Mouse (Mus musculus) neural tube, embryonic 13.5 days (tissue): ENCODE measurements around the gene Ttll1. TPM values are rescaled to one million over a fixed set of nuclear protein-coding genes. Genes with fewer than 3 reads are reported as not detected.

Experiments
- ATAC-seq: fragments of 200-750 bp; cut with Nextera tagmentation; 2 replicates; pipeline ENCODE4 v1.8.0; 2017; ENCODE audit warnings: low read depth, mild to moderate bottlenecking, moderate TSS enrichment, moderate library complexity
- H3K27ac ChIP-seq: fragments of 300-500 bp; sonication (generic); replicated peaks from 2 replicates; pipeline ENCODE4 v1.5.1; 2015; ENCODE audit warnings: moderate library complexity, mild to moderate bottlenecking, inconsistent platforms
- H3K27me3 ChIP-seq: fragments of 300-500 bp; sonication (generic); 2 replicates; pipeline ENCODE4 v1.6.1; 2015; ENCODE audit warnings: mild to moderate bottlenecking, inconsistent platforms
- H3K36me3 ChIP-seq: fragments of 300-500 bp; sonication (generic); 2 replicates; pipeline ENCODE4 v1.6.1; 2015; ENCODE audit warnings: mild to moderate bottlenecking, inconsistent platforms
- H3K4me1 ChIP-seq: fragments of 300-500 bp; sonication (generic); replicated peaks from 2 replicates; pipeline ENCODE4 v1.6.1; 2015; ENCODE audit warnings: inconsistent platforms
- H3K4me2 ChIP-seq: fragments of 300-500 bp; sonication (generic); 2 replicates; pipeline ENCODE4 v1.6.1; 2015; ENCODE audit warnings: inconsistent platforms, mild to moderate bottlenecking, moderate library complexity
- H3K4me3 ChIP-seq: fragments of 300-500 bp; sonication (generic); 2 replicates; pipeline ENCODE4 v1.5.1; 2015; ENCODE audit warnings: mild to moderate bottlenecking, inconsistent platforms
- H3K9ac ChIP-seq: fragments of 300-500 bp; sonication (generic); 2 replicates; pipeline ENCODE4 v1.6.1; 2015; ENCODE audit warnings: moderate library complexity, mild to moderate bottlenecking, inconsistent platforms
- H3K9me3 ChIP-seq: fragments of 300-500 bp; sonication (generic); 2 replicates; pipeline ENCODE4 v1.6.1; 2016; ENCODE audit warnings: inconsistent platforms
- WGBS: fragments of 180-500 bp; shearing (Covaris S2); methylation state at CpG from one replicate; pipeline ENCODE4 v1.1.7; 2015; 5-methylcytosine and 5-hydroxymethylcytosine counted together
- polyA plus RNA-seq: library from polyadenylated mRNA; unstranded; fragments of >200 nt; fragmentation: Nextera tagmentation; extraction: Ambion mirVana; gene quantifications from 2 replicates; pipeline ENCODE4 v1.2.1, GENCODE M21; 2015

Ttll1 gene
- polyA plus RNA-seq, 1 experiment from 2014 or later: 107 TPM

GRCm38 (mm10) chr15:83474466-83474836, 36.2 kb downstream of the Ttll1 start:
- Histone ChIP-seq H3K9ac (no peak overlapping the region), H3K9me3 (no peaks in the 10 kb centered on the region), H3K27ac (no peak overlapping the region), H3K4me2 (no peak overlapping the region), H3K27me3 (no peaks in the 10 kb centered on the region), H3K4me1 (peaks cover 8% of the 10 kb centered on the region), H3K36me3 (no peaks in the 10 kb centered on the region), H3K4me3 (no peak overlapping the region)
- WGBS: 43% methylated on average over 5 of the region's 5 CpGs
- ATAC-seq: no peak

DNA sequence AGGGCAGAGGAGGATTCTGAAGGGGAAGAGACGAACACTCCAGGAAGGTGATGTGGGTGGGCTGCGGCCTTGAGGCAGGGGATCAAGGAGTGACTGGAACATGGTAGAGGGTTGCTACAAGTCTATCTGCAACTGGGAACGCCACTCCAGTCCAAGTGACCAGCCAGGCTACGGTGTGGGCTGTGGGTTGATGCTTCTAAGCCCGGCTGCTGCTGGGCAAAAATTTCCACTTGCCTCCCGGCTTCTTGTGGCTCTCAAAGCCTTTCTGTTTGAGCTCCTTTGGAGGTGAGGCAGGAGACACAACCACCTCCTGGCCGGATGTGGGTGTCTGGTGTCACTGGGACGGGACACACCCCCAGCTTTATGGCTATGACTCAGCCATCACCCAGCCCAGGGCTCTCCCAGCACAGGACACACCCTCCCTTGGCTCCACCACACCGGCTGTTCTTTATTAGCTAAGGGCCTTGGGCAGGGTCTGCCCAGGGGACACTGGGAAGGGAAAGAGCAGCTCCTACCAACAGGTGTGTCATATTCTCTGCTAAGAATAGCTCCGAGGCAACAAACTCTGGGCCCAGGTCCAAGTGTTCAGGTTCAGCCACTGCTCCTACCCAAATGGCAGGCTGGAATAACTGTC, 36.7 kb downstream of the Ttll1 start:
- peaks cover 8% of the 10 kb centered on the region for H3K4me1 ChIP-seq
- WGBS: 54% methylated on average over 10 of the region's 10 CpGs

DNA sequence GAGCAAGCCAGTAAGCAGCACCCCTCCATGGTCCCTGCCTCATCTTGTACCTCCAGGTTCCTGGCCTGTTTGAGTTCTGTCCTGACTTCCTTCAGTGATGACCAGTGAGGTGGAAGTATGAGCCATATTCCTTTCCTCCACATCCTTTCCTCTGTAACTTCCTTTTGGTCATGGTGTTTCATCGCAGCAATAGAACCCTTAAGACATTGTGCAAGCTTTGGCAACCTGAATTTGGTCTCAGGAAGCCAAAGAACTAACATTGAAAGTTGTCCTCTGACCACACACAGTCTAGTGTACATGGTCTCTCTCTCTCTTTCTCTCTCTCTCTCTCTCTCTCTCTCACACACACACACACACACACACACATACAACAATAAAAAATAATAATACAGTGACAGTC, 37.4 kb downstream of the Ttll1 start:
- Histone ChIP-seq H3K27ac (no peak overlapping the region), H3K4me2 (no peak overlapping the region), H3K27me3 (no peaks in the 10 kb centered on the region), H3K9ac (no peak overlapping the region), H3K4me1 (peaks cover 8% of the 10 kb centered on the region), H3K9me3 (no peaks in the 10 kb centered on the region), H3K4me3 (no peak overlapping the region), H3K36me3 (no peaks in the 10 kb centered on the region)
- no peak for ATAC-seq
- WGBS: 89% methylated on average over 1 of the region's 1 CpGs

More for the DNA sequence above, 36.7 kb downstream of the Ttll1 start:
- Histone ChIP-seq H3K4me2 (no peak overlapping the region), H3K9ac (no peak overlapping the region), H3K27me3 (no peaks in the 10 kb centered on the region), H3K4me3 (no peak overlapping the region), H3K27ac (no peak overlapping the region), H3K36me3 (no peaks in the 10 kb centered on the region), H3K9me3 (no peaks in the 10 kb centered on the region)
- no peak for ATAC-seq

DNA sequence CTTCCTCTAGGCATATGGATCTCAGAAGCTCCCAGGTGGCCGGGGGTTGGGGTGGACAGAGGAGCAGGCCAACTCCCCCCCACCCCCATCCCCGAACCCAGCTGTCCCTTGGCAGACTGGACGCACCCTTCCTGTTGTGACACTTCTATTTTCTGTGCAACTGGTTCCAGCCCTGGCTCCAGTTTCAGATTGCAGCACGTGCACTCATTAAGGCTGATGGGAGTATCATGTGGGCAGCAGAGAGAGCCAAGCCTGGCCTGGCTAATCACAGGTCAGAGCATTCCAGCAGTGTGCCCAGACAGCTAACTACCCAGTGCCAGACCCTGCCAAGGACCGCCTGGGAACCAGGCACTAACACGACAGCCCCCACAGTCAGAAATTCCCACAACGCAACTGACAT, 39.2 kb downstream of the Ttll1 start:
- H3K9me3 ChIP-seq: no peaks in the 10 kb centered on the region
- 82% methylated on average over 7 of the region's 7 CpGs for WGBS
- no peak overlapping the region for H3K4me3 ChIP-seq
- H3K36me3 ChIP-seq: no peaks in the 10 kb centered on the region
- ATAC-seq: no peak
- H3K27me3 ChIP-seq: no peaks in the 10 kb centered on the region
- no peak overlapping the region for H3K4me2 ChIP-seq
- no peak overlapping the region for H3K27ac ChIP-seq
- H3K9ac ChIP-seq: no peak overlapping the region
- H3K4me1 ChIP-seq: peaks cover 8% of the 10 kb centered on the region

GRCm38 (mm10) chr15:83470443-83470842, 40.2 kb downstream of the Ttll1 start:
- Histone ChIP-seq H3K36me3 (no peaks in the 10 kb centered on the region), H3K4me1 (peaks cover 8% of the 10 kb centered on the region), H3K9me3 (no peaks in the 10 kb centered on the region), H3K4me2 (no peak overlapping the region), H3K27me3 (no peaks in the 10 kb centered on the region), H3K9ac (no peak overlapping the region), H3K4me3 (no peak overlapping the region), H3K27ac (no peak overlapping the region)
- WGBS: 81% methylated on average over 8 of the region's 8 CpGs
- no peak for ATAC-seq

- Histone ChIP-seq H3K9me3 (no peaks in the 10 kb centered on the region), H3K27ac (no peak overlapping the region), H3K4me2 (no peak overlapping the region), H3K4me3 (no peak overlapping the region), H3K27me3 (no peaks in the 10 kb centered on the region), H3K4me1 (peaks cover 8% of the 10 kb centered on the region), H3K9ac (no peak overlapping the region), H3K36me3 (no peaks in the 10 kb centered on the region)
- no peak for ATAC-seq
- WGBS: 71% methylated on average over 6 of the region's 6 CpGs
Observed at GRCm38 (mm10) chr15:83469279-83469821, 41.3 kb downstream of the Ttll1 start.

DNA sequence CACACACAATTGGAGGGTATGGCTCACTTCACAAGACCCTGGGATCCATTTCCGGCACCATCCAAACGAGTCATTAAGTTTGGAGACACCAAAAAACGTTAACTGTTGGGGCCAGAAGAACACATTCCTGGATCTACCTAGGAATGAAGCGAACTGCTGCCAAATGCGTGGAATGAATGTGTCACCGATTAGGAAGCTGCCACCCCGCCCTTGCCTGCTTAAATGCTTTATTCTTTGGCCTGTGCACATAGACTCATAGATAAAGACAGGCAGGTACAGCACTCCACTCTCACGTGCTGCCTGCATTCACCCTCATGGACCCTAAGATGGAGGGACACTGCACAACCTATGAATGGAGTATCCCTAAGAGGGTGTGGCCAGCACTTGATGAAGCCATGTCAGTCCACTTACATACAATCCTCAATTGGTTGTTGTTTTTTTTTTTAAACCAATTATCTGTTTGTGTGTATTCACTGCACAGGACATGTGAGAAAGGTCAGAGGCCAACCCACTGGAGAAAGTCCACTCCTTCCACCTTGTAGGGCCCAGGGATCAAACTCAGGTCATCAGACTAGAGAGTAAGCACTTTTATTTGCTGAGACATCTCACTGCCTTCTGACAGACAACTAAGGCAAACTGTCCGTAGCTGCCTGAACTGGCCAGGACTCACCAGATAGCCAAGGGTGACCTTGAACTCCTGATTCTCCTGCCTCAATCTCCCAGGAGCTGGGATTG, 43.3 kb downstream of the Ttll1 start:
- H3K27me3 ChIP-seq: no peaks in the 10 kb centered on the region
- H3K27ac ChIP-seq: no peak overlapping the region
- H3K4me1 ChIP-seq: peaks cover 17% of the 10 kb centered on the region
- ATAC-seq: no peak
- H3K4me3 ChIP-seq: no peak overlapping the region
- no peaks in the 10 kb centered on the region for H3K9me3 ChIP-seq
- H3K4me2 ChIP-seq: no peak overlapping the region
- no peak overlapping the region for H3K9ac ChIP-seq
- 88% methylated on average over 9 of the region's 9 CpGs for WGBS
- H3K36me3 ChIP-seq: no peaks in the 10 kb centered on the region

- 78% methylated on average over 4 of the region's 4 CpGs for WGBS
- Histone ChIP-seq H3K4me1 (peaks cover 17% of the 10 kb centered on the region), H3K4me3 (no peak overlapping the region), H3K27me3 (no peaks in the 10 kb centered on the region), H3K36me3 (no peaks in the 10 kb centered on the region), H3K27ac (no peak overlapping the region), H3K9ac (no peak overlapping the region), H3K4me2 (no peak overlapping the region), H3K9me3 (no peaks in the 10 kb centered on the region)
- ATAC-seq: no peak
Observed at GRCm38 (mm10) chr15:83466331-83466730, 44.4 kb downstream of the Ttll1 start.

DNA sequence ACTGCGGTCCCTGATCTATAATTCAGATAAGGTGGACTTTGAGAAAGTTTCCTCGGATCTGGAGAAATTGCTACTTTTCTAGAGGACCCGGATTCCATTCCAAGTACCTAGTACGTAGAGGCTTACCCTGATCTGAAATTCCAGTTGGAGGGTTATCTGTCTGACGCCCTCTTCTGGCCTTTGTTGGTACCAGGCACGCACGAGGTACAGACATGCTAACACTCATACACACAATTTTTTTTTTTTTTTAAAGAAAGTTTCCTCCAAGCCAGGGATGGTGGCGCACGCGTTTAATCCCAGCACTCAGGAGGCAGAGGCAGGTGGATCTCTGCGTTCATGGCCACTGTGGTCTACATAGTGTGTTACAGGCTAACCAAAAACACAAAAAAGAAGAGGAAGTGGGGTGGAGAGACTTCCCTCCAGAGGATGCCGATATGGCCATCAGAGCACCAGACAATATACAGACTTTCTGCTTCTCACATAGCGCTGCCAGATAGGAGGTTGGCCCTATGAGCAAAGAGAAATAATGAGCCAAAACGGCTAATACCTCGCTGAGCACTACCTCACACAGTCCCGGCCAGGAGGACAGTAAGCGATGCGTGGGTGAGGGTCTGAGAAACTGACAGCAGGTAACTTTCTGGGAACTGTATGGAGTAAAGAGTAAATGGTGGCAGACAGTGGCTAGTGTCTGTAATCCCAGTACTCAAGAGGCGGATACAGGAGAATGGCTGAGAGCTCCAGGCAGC, 45.6 kb downstream of the Ttll1 start:
- H3K4me3 ChIP-seq: peak overlapping the region; percentile 73
- no peaks in the 10 kb centered on the region for H3K27me3 ChIP-seq
- peaks cover 17% of the 10 kb centered on the region for H3K4me1 ChIP-seq
- H3K36me3 ChIP-seq: no peaks in the 10 kb centered on the region
- H3K4me2 ChIP-seq: peak overlapping the region; percentile 86
- WGBS: 78% methylated on average over 19 of the region's 19 CpGs
- no peaks in the 10 kb centered on the region for H3K9me3 ChIP-seq
- ATAC-seq: no peak
- no peak overlapping the region for H3K27ac ChIP-seq
- H3K9ac ChIP-seq: no peak overlapping the region

GRCm38 (mm10) chr15:83464083-83464904, 46.4 kb downstream of the Ttll1 start, which contains the start of gene Pacsin2:
TSS of gene Pacsin2 (minus strand) at chr15:83464606.
- ATAC-seq: peak; percentile 98
- peak within 1 kb of the TSS; percentile 59 for H3K27ac ChIP-seq
- no peaks in the 10 kb centered on the region for H3K36me3 ChIP-seq
- H3K4me1 ChIP-seq: peaks cover 17% of the 10 kb centered on the region
- H3K9me3 ChIP-seq: no peaks in the 10 kb centered on the region
- WGBS: under 1% methylated on average over 87 of the region's 88 CpGs
- no peaks in the 10 kb centered on the region for H3K27me3 ChIP-seq
- peak within 1 kb of the TSS; percentile 80 for H3K9ac ChIP-seq
- peak within 1 kb of the TSS; percentile 86 for H3K4me2 ChIP-seq
- peak within 1 kb of the TSS; percentile 73 for H3K4me3 ChIP-seq

DNA sequence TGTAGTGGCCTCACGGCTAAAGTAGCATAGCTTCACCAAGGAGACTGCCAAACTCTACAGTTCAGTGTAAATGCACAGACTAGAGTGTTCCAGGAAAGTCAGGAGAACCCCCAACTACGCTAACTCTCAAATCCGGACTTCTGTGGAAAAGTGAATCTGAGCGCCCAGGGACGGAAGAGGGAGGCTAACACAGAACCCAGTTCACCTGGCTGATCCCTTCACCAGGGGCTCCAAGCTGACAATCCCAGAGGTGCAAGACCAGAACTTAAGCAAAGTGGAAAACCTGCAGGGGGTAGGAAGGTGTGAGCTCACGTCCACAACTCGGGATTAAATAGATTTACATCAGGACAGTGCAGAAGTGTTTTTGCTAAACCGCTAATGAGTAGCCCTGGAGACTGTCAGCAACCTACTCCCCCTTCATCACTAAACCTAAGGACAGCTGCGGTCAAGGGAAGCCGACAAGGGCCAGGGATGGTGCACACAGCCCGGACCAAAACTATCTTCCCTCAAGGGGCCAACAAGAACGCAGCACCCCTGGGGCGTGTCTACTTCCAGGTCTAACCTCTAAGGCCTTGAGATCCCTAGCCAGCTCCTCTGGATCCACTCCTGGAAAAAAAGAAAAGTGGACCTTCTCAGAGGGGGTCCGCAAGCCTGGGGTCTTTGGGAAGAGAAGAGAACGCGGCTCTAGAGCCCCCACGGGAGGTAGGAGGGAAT, 47.2 kb downstream of the Ttll1 start:
- 11% methylated on average over 17 of the region's 17 CpGs for WGBS
- Histone ChIP-seq H3K4me1 (peaks cover 17% of the 10 kb centered on the region), H3K27ac (no peak overlapping the region), H3K4me3 (peak overlapping the region; percentile 73), H3K9ac (peak overlapping the region; percentile 80), H3K36me3 (no peaks in the 10 kb centered on the region), H3K4me2 (peak overlapping the region; percentile 86), H3K9me3 (no peaks in the 10 kb centered on the region), H3K27me3 (no peaks in the 10 kb centered on the region)
- ATAC-seq: no peak; the same call in 1 of the 2 replicates
